In the genomic region with DNA sequence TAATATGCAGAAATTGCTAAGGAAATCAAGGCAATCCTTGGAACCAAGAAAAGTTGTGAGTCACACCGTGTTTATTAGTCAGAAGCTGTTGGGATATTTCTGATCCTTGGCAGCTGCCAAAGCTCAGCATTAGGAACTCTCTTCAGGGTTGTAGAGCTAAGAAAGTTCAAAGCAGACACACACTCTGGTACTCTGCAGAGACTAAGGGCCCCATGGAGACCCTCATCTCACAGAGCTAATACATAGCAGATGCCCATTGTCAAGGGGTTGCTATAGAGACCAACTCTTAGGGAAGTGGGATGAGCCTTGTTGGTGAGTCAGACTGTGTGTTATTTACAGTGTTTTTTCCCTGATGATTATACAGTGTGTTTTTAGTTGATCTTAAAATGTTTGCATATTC, we compare ENCODE assay signal across 20 mouse cellular contexts.
A peak's percentile ranks its signal among the peaks of the same experiment; 100 is the strongest.
DNase-seq lines count a peak whose midpoint lies in the region; ATAC-seq and TF ChIP-seq lines count a peak whose summit lies in the region.
"Had no signal": no experiment of that assay in that cellular context is flagged by ENCODE, and none has a peak within 500 bp of the region (broad histone marks: within the 10 kb centered on the region; RNA-seq: fewer than 3 reads in every experiment).

No protein-coding gene starts in this region.

- ATAC-seq in forebrain, embryonic 11.5 days (replicated peaks; ENCODE audit: low FRiP score) = peak; percentile 78
- no peak for ATAC-seq in forebrain, postnatal 0 days
- no peak for ATAC-seq in midbrain, postnatal 0 days (ENCODE audit: low FRiP score)
- ATAC-seq: liver, embryonic 12.5 days had no signal

- no peak for DNase-seq in forebrain, embryonic 11.5 days (ENCODE audit: low spot score)
- DNase-seq in forebrain, postnatal 0 days = no peak
- peak; percentile 23 for DNase-seq in midbrain, embryonic 10.5 days (ENCODE audit: low spot score)
- DNase-seq in midbrain, postnatal 0 days (ENCODE audit: low spot score) = no peak
- DNase-seq in Muller cell, postnatal 12 days (ENCODE audit: inconsistent ontology term) = peak; percentile 5
- DNase-seq in embryonic facial prominence, embryonic 10.5 days (ENCODE audit: low spot score) = peak; percentile 30
- DNase-seq in lung, adult 18-20 months = no peak
- no peak for DNase-seq in spleen, adult 18-20 months
- DNase-seq: cerebellum, adult 8-10 months; gastrocnemius, postnatal 10 days; heart, adult 18-20 months; heart, postnatal 36 days; kidney, adult 18-20 months; lung, embryonic 14.5 days; lung, postnatal 36 days had no signal

- H3K27ac ChIP-seq in forebrain, embryonic 11.5 days (ENCODE audit: low read depth, low read length) = no peak overlapping the region
- no peak overlapping the region for H3K27ac ChIP-seq in forebrain, postnatal 0 days (ENCODE audit: low read depth, low read length)
- peak overlapping the region; percentile 33 for H3K27ac ChIP-seq in midbrain, embryonic 10.5 days (replicated peaks)
- H3K27ac ChIP-seq in midbrain, postnatal 0 days (ENCODE audit: low read depth, low read length) = no peak overlapping the region
- no peak overlapping the region for H3K27ac ChIP-seq in embryonic facial prominence, embryonic 10.5 days (replicated peaks)
- H3K27ac ChIP-seq: forebrain, embryonic 10.5 days; kidney, postnatal 0 days; layer of hippocampus, adult 2 months; liver, embryonic 12.5 days had no signal

- H3K9ac ChIP-seq in forebrain, embryonic 11.5 days (ENCODE audit: low read length) = no peak overlapping the region
- H3K9ac ChIP-seq in forebrain, postnatal 0 days = no peak overlapping the region
- no peak overlapping the region for H3K9ac ChIP-seq in midbrain, postnatal 0 days (replicated peaks; ENCODE audit: low read length, poor library complexity, severe bottlenecking)
- H3K9ac ChIP-seq: liver, embryonic 12.5 days; lung, embryonic 14.5 days had no signal

- H3K9me3 ChIP-seq in forebrain, embryonic 11.5 days (ENCODE audit: control insufficient read depth, low read length) = no peaks in the 10 kb centered on the region
- H3K9me3 ChIP-seq in forebrain, postnatal 0 days (ENCODE audit: low read length) = no peaks in the 10 kb centered on the region
- no peaks in the 10 kb centered on the region for H3K9me3 ChIP-seq in midbrain, embryonic 10.5 days (replicated peaks)
- no peaks in the 10 kb centered on the region for H3K9me3 ChIP-seq in midbrain, postnatal 0 days (ENCODE audit: low read length)
- no peaks in the 10 kb centered on the region for H3K9me3 ChIP-seq in embryonic facial prominence, embryonic 10.5 days
- H3K9me3 ChIP-seq: forebrain, embryonic 10.5 days; G1E; liver, embryonic 12.5 days had no signal

- H3K4me3 ChIP-seq in forebrain, embryonic 11.5 days (ENCODE audit: low read depth, low read length) = no peak overlapping the region
- H3K4me3 ChIP-seq in forebrain, postnatal 0 days (ENCODE audit: low read depth, low read length) = no peak overlapping the region
- no peak overlapping the region for H3K4me3 ChIP-seq in midbrain, embryonic 10.5 days
- no peak overlapping the region for H3K4me3 ChIP-seq in midbrain, postnatal 0 days (ENCODE audit: low read depth, low read length)
- no peak overlapping the region for H3K4me3 ChIP-seq in embryonic facial prominence, embryonic 10.5 days
- H3K4me3 ChIP-seq: forebrain, embryonic 10.5 days; layer of hippocampus, adult 2 months; liver, embryonic 12.5 days had no signal

- H3K4me1 ChIP-seq in forebrain, embryonic 11.5 days (replicated peaks; ENCODE audit: control insufficient read depth, insufficient read depth, low read length) = no peaks in the 10 kb centered on the region
- no peaks in the 10 kb centered on the region for H3K4me1 ChIP-seq in forebrain, postnatal 0 days (ENCODE audit: insufficient read depth)
- peaks cover 7% of the 10 kb centered on the region for H3K4me1 ChIP-seq in midbrain, embryonic 10.5 days
- H3K4me1 ChIP-seq in midbrain, postnatal 0 days (ENCODE audit: insufficient read depth, low read length) = no peaks in the 10 kb centered on the region
- 0 out of 2 replicates have a peak, but pooled peaks cover 4% of the 10 kb centered on the region for H3K4me1 ChIP-seq in embryonic facial prominence, embryonic 10.5 days
- H3K4me1 ChIP-seq: liver, embryonic 12.5 days had no signal

- H3K27me3 ChIP-seq in forebrain, embryonic 11.5 days (ENCODE audit: control insufficient read depth, insufficient read depth, low read length) = no peaks in the 10 kb centered on the region
- H3K27me3 ChIP-seq in forebrain, postnatal 0 days (ENCODE audit: insufficient read depth, low read length) = no peaks in the 10 kb centered on the region
- no peaks in the 10 kb centered on the region for H3K27me3 ChIP-seq in midbrain, embryonic 10.5 days (ENCODE audit: low read depth, poor library complexity, severe bottlenecking)
- H3K27me3 ChIP-seq in midbrain, postnatal 0 days (ENCODE audit: insufficient read depth, low read length) = no peaks in the 10 kb centered on the region
- no peaks in the 10 kb centered on the region for H3K27me3 ChIP-seq in embryonic facial prominence, embryonic 10.5 days (replicated peaks; ENCODE audit: low read depth, poor library complexity, severe bottlenecking)
- H3K27me3 ChIP-seq: liver, embryonic 12.5 days had no signal

- 48% methylated on average over 1 of the region's 1 CpGs for WGBS in forebrain, embryonic 11.5 days
- WGBS in forebrain, postnatal 0 days = 57% methylated on average over 1 of the region's 1 CpGs
- WGBS in midbrain, embryonic 10.5 days = 51% methylated on average over 1 of the region's 1 CpGs
- 38% methylated on average over 1 of the region's 1 CpGs for WGBS in midbrain, postnatal 0 days
- 56% methylated on average over 1 of the region's 1 CpGs for WGBS in embryonic facial prominence, embryonic 10.5 days

- TF ChIP-seq CTCF in forebrain, postnatal 0 days (IDR thresholded peaks at IDR 0.05; ENCODE audit: low read depth) = no peak
- no peak for TF ChIP-seq CTCF in midbrain, postnatal 0 days (IDR thresholded peaks at IDR 0.05)

- H3K4me2 ChIP-seq in forebrain, embryonic 11.5 days (ENCODE audit: low read depth, low read length, severe bottlenecking) = no peak overlapping the region
- no peak overlapping the region for H3K4me2 ChIP-seq in forebrain, postnatal 0 days (ENCODE audit: low read depth)
- H3K4me2 ChIP-seq in midbrain, postnatal 0 days (ENCODE audit: low read depth, low read length, poor library complexity, severe bottlenecking) = no peak overlapping the region
- H3K4me2 ChIP-seq: liver, embryonic 12.5 days; lung, embryonic 14.5 days had no signal

- H3K36me3 ChIP-seq in forebrain, embryonic 11.5 days (ENCODE audit: control insufficient read depth, insufficient read depth, low read length) = no peaks in the 10 kb centered on the region
- no peaks in the 10 kb centered on the region for H3K36me3 ChIP-seq in forebrain, postnatal 0 days (ENCODE audit: insufficient read depth)
- H3K36me3 ChIP-seq in midbrain, embryonic 10.5 days = no peaks in the 10 kb centered on the region
- no peaks in the 10 kb centered on the region for H3K36me3 ChIP-seq in midbrain, postnatal 0 days (ENCODE audit: insufficient read depth, low read length)
- no peaks in the 10 kb centered on the region for H3K36me3 ChIP-seq in embryonic facial prominence, embryonic 10.5 days (replicated peaks)
- H3K36me3 ChIP-seq: forebrain, embryonic 10.5 days; G1E; liver, embryonic 12.5 days had no signal

Comparison
In these comparisons a context has a peak if more than half of its experiments do, and no peak if none do; other contexts are left out.
1. DNase-seq: peak in midbrain, embryonic 10.5 days (single experiment), Muller cell, postnatal 12 days (single experiment) and embryonic facial prominence, embryonic 10.5 days (single experiment); none in forebrain, embryonic 11.5 days (single experiment), forebrain, postnatal 0 days (single experiment), midbrain, postnatal 0 days (single experiment), lung, adult 18-20 months (0 of 2) and spleen, adult 18-20 months (0 of 2).